Mouse (Mus musculus) ES-E14 (cell line): Measurements from ENCODE around the gene Olfr48. TPM values are rescaled to one million over a fixed set of nuclear protein-coding genes. Genes with fewer than 3 reads are reported as not detected.

Experiments used
- DNase-seq: peaks from one replicate; pipeline ENCODE4 v3.0.0-alpha.2; 2013; ENCODE audit warnings: low read depth, low spot score
- H3K27ac ChIP-seq: 2 replicates; pipeline ENCODE4 v1.5.1; 2012; ENCODE audit warnings: low read depth, mild to moderate bottlenecking, low read length, moderate library complexity, mixed read lengths; ENCODE audit not compliant: poor library complexity, insufficient read depth, severe bottlenecking
- H3K36me3 ChIP-seq: 2 replicates; pipeline ENCODE4 v1.6.1; 2012; ENCODE audit warnings: mild to moderate bottlenecking, low read length, moderate library complexity, mixed read lengths; ENCODE audit not compliant: control insufficient read depth, poor library complexity, insufficient read depth, severe bottlenecking
- H3K4me1 ChIP-seq, 2 experiments: fragments of 150-350 bp in 1 of 2; sonication (generic) in 1 of 2; 2 replicates each; pipeline ENCODE4 v1.6.1; 2012; ENCODE audit warnings: low read length in 2 of 2, mild to moderate bottlenecking in 1 of 2, mixed read lengths in 1 of 2; ENCODE audit not compliant: control insufficient read depth in 2 of 2, insufficient read depth in 2 of 2, poor library complexity in 1 of 2
- H3K4me3 ChIP-seq, 2 experiments: fragments of 150-350 bp in 1 of 2; sonication (generic) in 1 of 2; 2 replicates each; pipeline ENCODE4 v1.5.1; 2012; ENCODE audit warnings: low read length in 2 of 2, low read depth in 1 of 2, mild to moderate bottlenecking in 1 of 2, mixed read lengths in 1 of 2; ENCODE audit not compliant: insufficient read depth in 1 of 2, poor library complexity in 1 of 2, severe bottlenecking in 1 of 2
- H3K9ac ChIP-seq: 2 replicates; pipeline ENCODE4 v1.6.1; 2012; ENCODE audit warnings: low read depth, mild to moderate bottlenecking, low read length, mixed read lengths; ENCODE audit not compliant: poor library complexity, insufficient read depth, severe bottlenecking
- H3K9me3 ChIP-seq: fragments of 150-350 bp; sonication (generic); 2 replicates; pipeline ENCODE4 v1.6.1; 2012; ENCODE audit warnings: low read depth, mild to moderate bottlenecking, low read length; ENCODE audit not compliant: control insufficient read depth, insufficient read depth
- CHD2 ChIP-seq: IDR thresholded peaks from 2 replicates; pipeline ENCODE4 v1.6.1; 2014; ENCODE audit warnings: mild to moderate bottlenecking, low read depth, low read length, inconsistent platforms
- HCFC1 ChIP-seq: IDR thresholded peaks from 2 replicates; pipeline ENCODE4 v1.6.1; 2012; ENCODE audit warnings: low read length, inconsistent platforms, borderline replicate concordance; ENCODE audit not compliant: insufficient read depth
- MAFK ChIP-seq: IDR thresholded peaks from 2 replicates; pipeline ENCODE4 v1.6.1; 2014; ENCODE audit warnings: mild to moderate bottlenecking, low read depth, low read length, inconsistent platforms; ENCODE audit not compliant: insufficient read depth
- ZC3H11A ChIP-seq: IDR thresholded peaks from 2 replicates; pipeline ENCODE4 v1.6.1; 2012; ENCODE audit warnings: low read depth, mild to moderate bottlenecking, inconsistent platforms, low read length, borderline replicate concordance
- ZNF384 ChIP-seq: IDR thresholded peaks from 2 replicates; pipeline ENCODE4 v1.6.1; 2012; ENCODE audit warnings: low read depth, low read length, inconsistent platforms
- in situ Hi-C, 2 experiments: fragments of 600-800 bp; cut with MboI; formaldehyde crosslinking; loops; one replicate each; pipeline ENCODE4 v1.15.1; 2025; ENCODE audit warnings: low sequenced_read_pairs in 2 of 2, inconsistent platforms in 1 of 2; ENCODE audit not compliant: unreplicated experiment in 2 of 2
- total RNA-seq: library from RNA; depleted of rRNA; stranded (reverse); fragments of 300-350 nt; gene quantifications from 2 replicates; pipeline ENCODE4 v1.2.3, GENCODE M21; 2012; rRNA removed

Gene Olfr48
- total RNA-seq, 1 experiment: not detected

GRCm38 (mm10) chr2:89811751-89812150 is 36.3 kb downstream of the Olfr48 start, which contains the start of gene Olfr1255:
TSS of gene Olfr1255 (plus strand) at chr2:89812051.
- Histone ChIP-seq H3K9me3 (no peaks in the 10 kb centered on the region), H3K4me1 (no peaks in the 10 kb centered on the region), H3K27ac (no peak within 1 kb of the TSS), H3K36me3 (no peaks in the 10 kb centered on the region), H3K9ac (no peak within 1 kb of the TSS), H3K4me3 (no peak within 1 kb of the TSS)
- no peak for DNase-seq
- in situ Hi-C loops: no loop called here
- TF ChIP-seq HCFC1 (no peak), CHD2 (no peak), ZNF384 (no peak), MAFK (no peak), ZC3H11A (no peak)

DNA sequence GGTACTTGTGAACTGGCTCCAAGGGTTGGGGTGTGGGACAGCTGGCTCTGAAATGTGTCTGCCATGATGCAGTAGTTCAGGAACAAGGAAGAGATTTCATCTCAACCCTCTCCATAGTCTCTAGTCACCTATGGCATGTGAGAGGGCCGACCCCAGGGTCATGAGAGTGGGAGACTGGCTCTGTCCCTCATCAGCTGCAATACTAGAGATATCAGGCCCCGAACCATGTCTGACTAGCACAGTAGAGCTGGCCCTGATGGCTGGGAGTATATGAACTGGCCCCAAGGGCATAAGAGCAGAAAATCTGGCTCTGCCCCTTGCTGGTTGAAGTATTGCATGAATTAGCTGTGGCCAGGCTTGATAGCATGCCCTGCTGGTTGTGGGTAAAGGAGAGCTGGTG is 37.3 kb downstream of the Olfr48 start:
- in situ Hi-C loops: no loop called here
- H3K9me3 ChIP-seq: no peaks in the 10 kb centered on the region
- H3K36me3 ChIP-seq: no peaks in the 10 kb centered on the region
- TF ChIP-seq ZC3H11A (no peak), MAFK (no peak), CHD2 (no peak), HCFC1 (no peak), ZNF384 (no peak)
- no peak for DNase-seq
- H3K4me3 ChIP-seq: no peak overlapping the region
- no peak overlapping the region for H3K9ac ChIP-seq
- no peaks in the 10 kb centered on the region for H3K4me1 ChIP-seq
- no peak overlapping the region for H3K27ac ChIP-seq

DNA sequence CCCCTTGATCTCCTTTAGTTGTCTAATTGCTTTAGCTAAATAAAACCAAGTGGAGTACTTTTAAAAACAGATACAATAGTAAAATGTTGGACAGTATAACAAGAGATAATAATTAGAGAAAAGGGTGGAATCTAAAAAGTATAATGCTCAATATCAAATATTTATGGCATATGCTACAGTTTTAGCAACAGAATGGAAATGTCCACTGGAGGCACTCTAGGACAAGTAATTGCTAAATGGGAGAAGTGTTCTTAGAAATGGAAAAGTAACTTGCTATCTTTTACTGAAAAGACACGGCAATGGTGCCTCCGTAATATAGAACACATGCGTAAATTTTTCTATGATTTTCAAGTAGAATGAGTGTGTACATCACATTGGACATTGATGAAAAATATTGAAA is 48.4 kb downstream of the Olfr48 start:
- TF ChIP-seq ZC3H11A (no peak), MAFK (no peak), CHD2 (no peak), ZNF384 (no peak), HCFC1 (no peak)
- H3K36me3 ChIP-seq: no peaks in the 10 kb centered on the region
- in situ Hi-C loops: no loop called here
- DNase-seq: no peak
- no peak overlapping the region for H3K9ac ChIP-seq
- H3K4me1 ChIP-seq: no peaks in the 10 kb centered on the region
- H3K4me3 ChIP-seq: no peak overlapping the region
- no peaks in the 10 kb centered on the region for H3K9me3 ChIP-seq
- H3K27ac ChIP-seq: no peak overlapping the region

DNA sequence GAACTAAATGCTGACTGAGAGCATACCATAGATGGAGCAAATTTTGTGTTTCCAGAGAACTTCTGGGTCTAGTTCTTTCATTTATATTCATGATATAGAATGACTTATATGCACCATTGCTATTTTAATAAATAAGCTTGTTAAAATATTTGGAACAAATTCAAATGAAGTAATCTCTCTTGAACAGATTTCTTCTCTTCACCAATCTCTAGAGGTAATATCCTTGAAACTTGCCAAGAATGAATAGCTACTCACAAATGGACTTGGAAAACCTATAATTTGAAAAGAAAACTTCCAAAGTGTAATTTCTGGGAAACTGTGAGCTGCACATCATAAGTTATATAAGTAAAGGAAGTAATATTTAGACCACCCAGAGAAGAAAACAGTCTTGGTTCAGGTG is 54.5 kb downstream of the Olfr48 start, which contains the start of gene Olfr1254:
Gene Olfr1254 (minus strand): TSS at position 101 of the 400 bp plus-strand sequence.
- DNase-seq: no peak
- H3K27ac ChIP-seq: no peak within 1 kb of the TSS
- no peaks in the 10 kb centered on the region for H3K36me3 ChIP-seq
- TF ChIP-seq ZNF384 (no peak), HCFC1 (no peak), CHD2 (no peak), ZC3H11A (no peak), MAFK (no peak)
- no peaks in the 10 kb centered on the region for H3K4me1 ChIP-seq
- H3K9me3 ChIP-seq: no peaks in the 10 kb centered on the region
- in situ Hi-C loops: no loop called here
- no peak within 1 kb of the TSS for H3K9ac ChIP-seq
- no peak within 1 kb of the TSS for H3K4me3 ChIP-seq

Other genes starting within 250 kb of the Olfr48 start
- not detected in 2 replicates for gene Olfr1247, start 234.1 kb downstream of the Olfr48 start, total RNA-seq
- not detected in 2 replicates for gene Olfr1248, start 230.0 kb downstream of the Olfr48 start, total RNA-seq
- gene Olfr1249, start 213.2 kb downstream of the Olfr48 start, total RNA-seq: not detected in 2 replicates
- not detected in 2 replicates for gene Olfr1250, start 186.7 kb downstream of the Olfr48 start, total RNA-seq
- gene Olfr1251, start 176.3 kb downstream of the Olfr48 start, total RNA-seq: not detected in 2 replicates
- gene Olfr1252, start 123.2 kb downstream of the Olfr48 start, total RNA-seq: not detected in 2 replicates
- not detected in 2 replicates for gene Olfr1253, start 91.1 kb downstream of the Olfr48 start, total RNA-seq
- not detected in 2 replicates for gene Olfr1254, start 54.6 kb downstream of the Olfr48 start, total RNA-seq
- gene Olfr1255, start 36.2 kb downstream of the Olfr48 start, total RNA-seq: not detected in 2 replicates
- not detected in 2 replicates for gene Olfr1256, start 6.7 kb downstream of the Olfr48 start, total RNA-seq
- gene Olfr1257, start 30.2 kb upstream of the Olfr48 start, total RNA-seq: not detected in 2 replicates
- gene Olfr1258, start 79.1 kb upstream of the Olfr48 start, total RNA-seq: not detected in 2 replicates
- not detected in 2 replicates for gene Olfr1259, start 100.5 kb upstream of the Olfr48 start, total RNA-seq
- not detected in 2 replicates for gene Olfr1260, start 126.1 kb upstream of the Olfr48 start, total RNA-seq
- not detected in 2 replicates for gene Olfr1261, start 143.0 kb upstream of the Olfr48 start, total RNA-seq
- not detected in 2 replicates for gene Olfr1262, start 151.9 kb upstream of the Olfr48 start, total RNA-seq
- gene Olfr1263, start 163.9 kb upstream of the Olfr48 start, total RNA-seq: not detected in 2 replicates
- gene Olfr1264, start 177.4 kb upstream of the Olfr48 start, total RNA-seq: not detected in 2 replicates
- not detected in 2 replicates for gene Olfr1265, start 187.1 kb upstream of the Olfr48 start, total RNA-seq
- gene Olfr140, start 215.4 kb upstream of the Olfr48 start, total RNA-seq: not detected in 2 replicates